Comparison of ENCODE assay signal across 9 mouse cellular contexts in the genomic region with DNA sequence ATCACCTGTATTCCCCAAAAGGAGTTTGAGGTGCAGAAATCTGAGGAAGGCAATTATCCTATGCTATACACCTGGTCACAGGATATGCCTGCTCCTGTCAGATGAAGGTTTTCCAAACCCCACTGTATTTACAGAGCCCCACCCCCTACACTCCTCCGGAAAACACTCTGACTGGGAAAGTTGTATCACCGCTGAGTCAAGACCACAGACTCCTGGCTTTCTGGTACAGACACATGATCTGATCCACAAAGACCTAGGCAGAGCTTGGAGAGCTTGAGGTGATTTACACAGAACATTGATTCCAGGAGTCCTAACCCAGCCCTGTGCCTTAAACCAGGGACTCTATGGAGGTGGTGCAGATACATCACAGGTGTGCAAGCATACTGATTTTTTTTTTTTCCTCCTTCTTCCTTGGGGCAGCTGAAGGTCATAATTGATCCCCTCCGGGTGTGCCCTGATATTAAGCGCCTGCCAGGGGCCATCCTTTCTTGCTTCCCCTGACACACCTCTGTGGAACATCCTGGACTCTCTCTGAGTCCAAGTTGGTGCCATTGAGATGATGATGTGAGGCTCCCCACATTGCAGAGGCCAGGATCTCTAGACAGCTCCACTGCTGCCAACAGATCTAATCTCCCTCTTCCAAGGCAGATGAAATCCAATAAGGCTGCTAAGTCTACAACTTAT. TPM values are rescaled to one million over a fixed set of nuclear protein-coding genes. Genes with fewer than 3 reads are reported as not detected.
DNase-seq lines count a peak whose midpoint lies in the region; ATAC-seq and TF ChIP-seq lines count a peak whose summit lies in the region.
"Had no signal": no experiment of that assay in that cellular context is flagged by ENCODE, and none has a peak within 500 bp of the region (broad histone marks: within the 10 kb centered on the region; RNA-seq: fewer than 3 reads in every experiment).

No protein-coding gene starts in this region.

- H3K36me3 ChIP-seq in lung, embryonic 14.5 days (ENCODE audit: insufficient read depth), result no peaks in the 10 kb centered on the region
- no peaks in the 10 kb centered on the region for H3K36me3 ChIP-seq in limb, embryonic 11.5 days (ENCODE audit: control insufficient read depth, insufficient read depth, low read length)
- no peaks in the 10 kb centered on the region for H3K36me3 ChIP-seq in neural tube, embryonic 14.5 days (ENCODE audit: control insufficient read depth, insufficient read depth, low read length)

- peak overlapping the region; percentile 89 for H3K4me3 ChIP-seq in lung, embryonic 14.5 days (ENCODE audit: low read depth, low read length)
- peak overlapping the region; percentile 97 for H3K4me3 ChIP-seq in embryonic fibroblast, embryonic 13.5 days (ENCODE audit: insufficient read depth, low read length)
- peak overlapping the region; percentile 83 for H3K4me3 ChIP-seq in limb, embryonic 11.5 days (ENCODE audit: low read depth, low read length)
- peak overlapping the region; percentile 83; the same call in 1 of the 2 replicates for H3K4me3 ChIP-seq in neural tube, embryonic 14.5 days (ENCODE audit: low read depth, low read length)

- no peak overlapping the region for H3K27ac ChIP-seq in lung, embryonic 14.5 days (ENCODE audit: low read depth)
- H3K27ac ChIP-seq in embryonic fibroblast, embryonic 13.5 days (ENCODE audit: insufficient read depth, low read length), result peak overlapping the region; percentile 76
- H3K27ac ChIP-seq in limb, embryonic 11.5 days (replicated peaks; ENCODE audit: low read depth, low read length), result no peak overlapping the region
- H3K27ac ChIP-seq in neural tube, embryonic 14.5 days (ENCODE audit: low read depth, low read length), result no peak overlapping the region

- H3K4me1 ChIP-seq in lung, embryonic 14.5 days (ENCODE audit: insufficient read depth), result 0 out of 2 replicates have a peak, but pooled peaks cover 2% of the 10 kb centered on the region
- H3K4me1 ChIP-seq in embryonic fibroblast, embryonic 13.5 days (ENCODE audit: control insufficient read depth, insufficient read depth, low read length), result peaks cover 16% of the 10 kb centered on the region
- H3K4me1 ChIP-seq in limb, embryonic 11.5 days (ENCODE audit: control insufficient read depth, insufficient read depth, low read length), result peaks cover 14% of the 10 kb centered on the region
- peaks cover 2% of the 10 kb centered on the region; the same call in 1 of the 2 replicates for H3K4me1 ChIP-seq in neural tube, embryonic 14.5 days (ENCODE audit: control insufficient read depth, insufficient read depth, low read length)

- no peak for TF ChIP-seq CTCF in lung, embryonic 14.5 days (IDR thresholded peaks at IDR 0.05; ENCODE audit: low read depth)
- no peak for TF ChIP-seq CTCF in embryonic fibroblast, embryonic 13.5 days (IDR thresholded peaks at IDR 0.05; ENCODE audit: borderline replicate concordance, insufficient read depth, low read length)

- TF ChIP-seq POLR2A in embryonic fibroblast, embryonic 13.5 days (IDR thresholded peaks at IDR 0.05; ENCODE audit: low read depth, low read length), result no peak; the same call in 1 of the 2 replicates

- DNase-seq in lung, embryonic 14.5 days, result no peak
- no peak for DNase-seq in lung, postnatal 10 days
- DNase-seq in limb, embryonic 11.5 days (ENCODE audit: low spot score), result no peak
- DNase-seq in left cerebral cortex, adult 9 months (ENCODE audit: low spot score in 2 of 2), result no peak
- DNase-seq in gastrocnemius, postnatal 14 days, result no peak
- DNase-seq in left cerebral cortex, adult 8-10 months (ENCODE audit: low spot score in 2 of 2), result no peak

- peak overlapping the region; percentile 64 for H3K4me2 ChIP-seq in lung, embryonic 14.5 days
- H3K4me2 ChIP-seq in limb, embryonic 11.5 days (ENCODE audit: low read depth, severe bottlenecking), result peak overlapping the region; percentile 39
- H3K4me2 ChIP-seq in neural tube, embryonic 14.5 days (ENCODE audit: low read depth, low read length), result peak overlapping the region; percentile 53

- H3K9me3 ChIP-seq in lung, embryonic 14.5 days (ENCODE audit: low read depth, low read length), result no peaks in the 10 kb centered on the region
- H3K9me3 ChIP-seq in limb, embryonic 11.5 days (ENCODE audit: control insufficient read depth, low read length), result no peaks in the 10 kb centered on the region
- no peaks in the 10 kb centered on the region for H3K9me3 ChIP-seq in neural tube, embryonic 14.5 days (ENCODE audit: control insufficient read depth, low read length)

- no peak for ATAC-seq in lung, embryonic 14.5 days (ENCODE audit: insufficient read depth)
- ATAC-seq in limb, embryonic 11.5 days (ENCODE audit: insufficient number of reproducible peaks, low FRiP score, low TSS enrichment, low read depth), result no peak
- no peak for ATAC-seq in neural tube, embryonic 14.5 days (ENCODE audit: low read depth)
- ATAC-seq: activated CD4-positive, CD25-positive, alpha-beta regulatory T cell, adult 4 months had no signal

- no peaks in the 10 kb centered on the region for H3K27me3 ChIP-seq in lung, embryonic 14.5 days (ENCODE audit: insufficient read depth, low read length)
- no peaks in the 10 kb centered on the region for H3K27me3 ChIP-seq in limb, embryonic 11.5 days (ENCODE audit: control insufficient read depth, insufficient read depth, low read length)
- H3K27me3 ChIP-seq in neural tube, embryonic 14.5 days (ENCODE audit: control insufficient read depth, insufficient read depth, low read length), result no peaks in the 10 kb centered on the region

- H3K9ac ChIP-seq in lung, embryonic 14.5 days, result peak overlapping the region; percentile 82
- no peak overlapping the region for H3K9ac ChIP-seq in limb, embryonic 11.5 days (ENCODE audit: low read length)
- H3K9ac ChIP-seq in neural tube, embryonic 14.5 days (replicated peaks; ENCODE audit: low read depth, low read length), result 0 out of 2 replicates have a peak overlapping the region, but pooled peaks have one; percentile 25

- intact Hi-C loops in gastrocnemius, postnatal 14 days (cut with DNase I; ENCODE audit: low total_unique reads), result loop anchor here (2.0 kb wide), 1 partner anchor 50 kb away; no protein-coding TSS in a partner anchor

- WGBS in lung, embryonic 14.5 days, result 41% methylated on average over 4 of the region's 4 CpGs
- 40% methylated on average over 4 of the region's 4 CpGs for WGBS in limb, embryonic 11.5 days
- WGBS in neural tube, embryonic 14.5 days, result 70% methylated on average over 4 of the region's 4 CpGs

RNA-seq across cellular contexts. Expression of a gene that starts 1.6 kb away (rescaled TPM):
- polyA plus RNA-seq in lung, embryonic 14.5 days (2014; fragmentation: Nextera tagmentation; extraction: Ambion mirVana), result 31.7 and 33.5 TPM in 2 replicates
- polyA plus RNA-seq in embryonic fibroblast, embryonic 13.5 days (2011; ENCODE audit: insufficient read length, low read depth, missing spikeins), result 49.5 and 51.2 TPM in 2 replicates
- 26.8 and 31.7 TPM in 2 replicates for polyA plus RNA-seq in limb, embryonic 11.5 days (2014; fragmentation: Nextera tagmentation; extraction: Ambion mirVana)
- polyA plus RNA-seq in neural tube, embryonic 14.5 days (2014; fragmentation: Nextera tagmentation; extraction: Ambion mirVana), result 7.3 and 8.8 TPM in 2 replicates
- 10 to 100 TPM; 13.3 to 13.6 TPM for total RNA-seq in gastrocnemius, postnatal 14 days (2021)
- total RNA-seq in left cerebral cortex, adult 8-10 months (2022), result 10 to 100 TPM; 10.7 to 14.2 (median 12.7) TPM

RNA-seq across cellular contexts. Expression of a gene that starts 24.0 kb away (rescaled TPM):
- polyA plus RNA-seq in lung, embryonic 14.5 days (2014; fragmentation: Nextera tagmentation; extraction: Ambion mirVana), result 327 and 339 TPM in 2 replicates
- 419 and 479 TPM in 2 replicates for polyA plus RNA-seq in embryonic fibroblast, embryonic 13.5 days (2011; ENCODE audit: insufficient read length, low read depth, missing spikeins)
- polyA plus RNA-seq in limb, embryonic 11.5 days (2014; fragmentation: Nextera tagmentation; extraction: Ambion mirVana), result 225 and 238 TPM in 2 replicates
- 245 and 257 TPM in 2 replicates for polyA plus RNA-seq in neural tube, embryonic 14.5 days (2014; fragmentation: Nextera tagmentation; extraction: Ambion mirVana)
- total RNA-seq in gastrocnemius, postnatal 14 days (2021), result 100 to 1,000 TPM; 167 to 170 TPM
- 100 to 1,000 TPM; 336 to 365 (median 345) TPM for total RNA-seq in left cerebral cortex, adult 8-10 months (2022)
